Mouse (Mus musculus): Measurements from ENCODE around the gene Jarid2.

Gene Jarid2

DNA sequence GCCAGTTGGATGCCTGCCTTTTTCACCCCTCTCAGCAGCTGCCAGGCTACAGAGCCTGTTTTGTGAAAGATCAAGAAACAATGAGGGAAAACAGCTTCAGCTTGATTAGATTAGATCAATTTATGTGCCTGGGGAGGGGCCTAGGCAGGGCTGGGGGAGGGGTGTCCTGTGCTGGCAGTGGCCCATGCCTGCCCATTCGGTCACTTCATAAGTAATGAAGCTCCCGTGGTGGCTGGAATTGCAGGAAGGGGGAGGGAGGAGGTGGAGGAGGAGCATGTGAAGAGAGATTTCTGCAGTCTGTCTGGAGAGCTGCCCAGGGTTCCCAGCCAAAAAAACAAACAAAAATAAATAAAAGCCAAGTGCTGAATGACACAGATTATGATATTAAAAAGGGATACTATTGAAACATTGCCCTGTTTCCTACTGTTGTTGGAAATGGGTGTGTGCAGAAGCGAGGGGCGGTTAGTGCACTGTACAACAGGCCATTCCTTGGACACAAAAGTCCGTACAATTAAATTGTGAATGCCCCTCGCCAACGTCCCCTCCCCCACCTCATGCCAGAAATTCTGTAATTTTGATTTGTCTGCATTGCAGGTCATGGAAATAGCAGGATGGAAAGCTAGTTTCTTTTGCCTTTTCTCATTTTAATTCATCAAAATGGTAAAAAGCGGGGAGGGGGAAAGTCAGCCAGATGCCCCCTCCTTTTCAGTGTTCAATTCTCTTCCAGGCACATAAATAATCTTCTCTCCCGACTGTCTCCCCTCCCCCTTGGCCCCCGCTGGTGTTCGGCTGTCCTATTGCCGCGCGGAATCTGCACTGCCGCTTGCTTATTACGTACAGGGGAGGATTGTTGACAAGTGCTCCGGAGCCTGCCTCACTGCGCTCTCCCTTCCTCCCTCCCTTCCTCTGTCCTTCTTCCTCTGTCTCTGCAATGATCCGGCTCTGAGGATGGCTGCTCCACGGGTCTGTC lies 110.9 kb downstream of the Jarid2 start:
- DNase-seq (ENCODE audit: low spot score in 2 of 2) = peak; percentile 62 to 64

GRCm38 (mm10) chr13:44851426-44851825 lies 122.2 kb downstream of the Jarid2 start:
- no peak for DNase-seq (ENCODE audit: low spot score in 2 of 2)

DNA sequence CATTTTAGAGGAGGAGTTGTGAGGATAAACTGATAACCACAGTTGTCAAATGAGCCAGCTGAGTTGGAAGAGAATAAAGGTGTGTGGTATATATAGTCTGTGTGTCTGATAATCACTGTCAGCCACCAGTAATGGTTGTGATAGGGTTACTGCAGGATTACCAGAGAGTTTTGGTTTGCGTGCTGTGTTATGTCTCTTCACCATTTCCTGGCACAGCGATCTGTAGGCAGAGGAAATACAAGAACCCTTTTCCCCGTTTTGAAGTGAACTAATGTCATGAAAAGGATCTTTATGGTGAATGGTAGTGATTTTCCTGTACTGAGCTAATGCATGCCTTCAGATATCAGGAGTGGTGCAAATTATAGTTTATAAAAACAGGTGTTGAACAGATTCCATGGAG lies 122.8 kb downstream of the Jarid2 start:
- DNase-seq (ENCODE audit: low spot score in 2 of 2) = no peak

GRCm38 (mm10) chr13:44865566-44865965 lies 136.3 kb downstream of the Jarid2 start:
- DNase-seq (ENCODE audit: low spot score in 2 of 2) = no peak

- peak; percentile 23 to 44 for DNase-seq (ENCODE audit: low spot score in 2 of 2)
These were observed 138.9 kb downstream of the Jarid2 start for GRCm38 (mm10) chr13:44868037-44868650.

DNA sequence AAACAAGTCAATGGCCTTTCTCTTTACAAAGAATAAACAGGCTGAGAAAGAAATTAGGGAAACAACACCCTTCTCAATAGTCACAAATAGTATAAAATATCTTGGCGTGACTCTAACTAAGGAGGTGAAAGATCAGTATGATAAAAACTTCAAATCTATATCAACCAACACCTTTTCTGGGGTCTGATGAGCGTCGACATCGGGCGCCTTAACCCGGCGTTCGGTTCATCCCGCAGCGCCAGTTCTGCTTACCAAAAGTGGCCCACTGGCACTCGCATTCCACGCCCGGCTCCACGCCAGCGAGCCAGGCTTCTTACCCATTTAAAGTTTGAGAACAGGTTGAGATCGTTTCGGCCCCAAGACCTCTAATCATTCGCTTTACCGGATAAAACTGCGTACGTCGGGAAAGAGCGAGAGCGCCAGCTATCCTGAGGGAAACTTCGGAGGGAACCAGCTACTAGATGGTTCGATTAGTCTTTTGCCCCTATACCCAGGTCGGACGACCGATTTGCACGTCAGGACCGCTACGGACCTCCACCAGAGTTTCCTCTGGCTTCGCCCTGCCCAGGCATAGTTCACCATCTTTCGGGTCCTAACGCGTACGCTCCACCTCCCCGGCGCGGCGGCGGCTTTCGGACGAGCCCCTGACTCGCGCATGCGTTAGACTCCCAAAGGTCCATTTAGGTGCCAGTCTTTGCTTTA lies 140.3 kb downstream of the Jarid2 start:
- DNase-seq (ENCODE audit: low spot score in 2 of 2) = peak; percentile 81 to 98

- no peak for DNase-seq (ENCODE audit: low spot score in 2 of 2)
These were observed 147.5 kb downstream of the Jarid2 start for GRCm38 (mm10) chr13:44876799-44877198.

GRCm38 (mm10) chr13:44881001-44881400 lies 151.7 kb downstream of the Jarid2 start:
- DNase-seq (ENCODE audit: low spot score in 2 of 2) = no peak

DNA sequence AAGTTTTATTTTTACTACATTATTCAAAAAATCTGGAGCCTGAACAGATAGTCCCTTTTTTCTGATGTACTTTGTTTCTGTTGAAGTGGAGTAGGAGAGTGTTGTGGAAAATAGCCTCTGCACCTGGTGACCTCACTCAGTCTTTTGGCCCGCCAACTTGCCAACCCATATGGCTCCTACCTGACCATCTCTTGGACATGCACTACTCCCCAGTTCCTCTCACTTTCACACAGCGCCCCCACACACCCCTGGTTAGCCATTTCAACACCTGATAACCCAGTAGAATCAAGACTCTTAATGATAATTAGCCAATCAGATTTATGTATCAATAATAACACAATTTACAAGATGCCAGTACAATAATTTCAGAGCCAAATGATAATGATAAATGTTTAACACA lies 156.9 kb downstream of the Jarid2 start:
- no peak for DNase-seq (ENCODE audit: low spot score in 2 of 2)

DNA sequence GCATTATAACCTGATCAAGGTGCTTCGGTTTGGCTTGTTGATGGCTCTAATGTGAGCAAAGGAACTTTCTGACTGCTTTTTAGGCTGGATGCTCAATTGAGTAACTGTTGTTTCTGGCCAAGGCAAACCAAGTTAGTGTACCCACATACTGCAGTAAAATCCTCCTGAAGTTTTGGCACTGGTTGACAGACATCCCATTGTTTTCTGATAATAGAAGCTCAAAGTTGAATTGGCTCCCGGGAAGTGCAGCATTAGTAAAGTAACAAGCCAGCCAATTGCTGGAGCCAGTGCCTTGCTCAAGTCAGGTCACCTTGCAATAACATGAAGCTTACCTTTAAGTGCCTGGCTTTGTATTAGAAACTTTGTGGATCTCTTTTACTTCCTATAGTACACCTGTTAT lies 161.3 kb downstream of the Jarid2 start:
- DNase-seq (ENCODE audit: low spot score in 2 of 2) = no peak

- DNase-seq (ENCODE audit: low spot score in 2 of 2) = no peak
These were observed 162.8 kb downstream of the Jarid2 start for GRCm38 (mm10) chr13:44891813-44892730.

- DNase-seq (ENCODE audit: low spot score in 2 of 2) = no peak
These were observed 166.9 kb downstream of the Jarid2 start for GRCm38 (mm10) chr13:44896211-44896610.

DNA sequence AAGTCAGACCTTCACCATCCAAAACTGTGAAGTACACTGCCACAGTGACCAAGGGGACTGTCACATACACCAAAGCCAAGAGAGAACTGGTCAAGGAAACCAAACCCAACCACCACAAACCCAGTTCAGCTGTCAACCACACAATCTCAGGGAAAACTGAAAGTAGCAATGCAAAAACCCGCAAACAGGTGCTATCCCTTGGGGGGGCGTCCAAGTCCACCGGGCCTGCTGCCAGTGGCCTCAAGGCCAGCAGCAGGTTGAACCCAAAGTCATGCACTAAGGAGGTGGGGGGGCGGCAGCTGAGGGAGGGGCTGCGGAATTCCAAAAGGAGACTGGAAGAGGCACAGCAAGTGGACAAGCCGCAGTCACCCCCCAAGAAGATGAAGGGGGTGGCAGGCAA lies 173.0 kb downstream of the Jarid2 start:
- DNase-seq (ENCODE audit: low spot score in 2 of 2) = no peak

DNA sequence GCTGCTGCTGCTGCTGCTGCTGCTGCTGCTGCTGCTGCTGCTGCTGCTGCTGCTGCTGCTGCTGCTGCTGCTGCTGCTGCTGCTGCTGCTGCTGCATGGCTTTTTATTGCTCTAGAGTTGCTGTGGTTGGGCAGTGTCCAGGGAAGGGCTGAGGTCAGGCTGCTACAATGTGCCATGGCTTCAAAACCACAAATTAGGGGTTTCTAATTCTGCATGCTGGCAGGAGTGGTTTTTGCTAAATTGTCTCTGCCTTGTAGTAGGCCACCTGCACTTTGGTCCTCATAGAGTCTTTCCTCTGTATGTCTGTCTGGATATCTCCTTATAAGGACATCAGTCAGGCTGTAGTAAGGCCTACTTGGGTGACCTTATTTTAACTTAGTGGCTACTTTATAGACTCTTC lies 174.1 kb downstream of the Jarid2 start:
- DNase-seq (ENCODE audit: low spot score in 2 of 2) = no peak

DNA sequence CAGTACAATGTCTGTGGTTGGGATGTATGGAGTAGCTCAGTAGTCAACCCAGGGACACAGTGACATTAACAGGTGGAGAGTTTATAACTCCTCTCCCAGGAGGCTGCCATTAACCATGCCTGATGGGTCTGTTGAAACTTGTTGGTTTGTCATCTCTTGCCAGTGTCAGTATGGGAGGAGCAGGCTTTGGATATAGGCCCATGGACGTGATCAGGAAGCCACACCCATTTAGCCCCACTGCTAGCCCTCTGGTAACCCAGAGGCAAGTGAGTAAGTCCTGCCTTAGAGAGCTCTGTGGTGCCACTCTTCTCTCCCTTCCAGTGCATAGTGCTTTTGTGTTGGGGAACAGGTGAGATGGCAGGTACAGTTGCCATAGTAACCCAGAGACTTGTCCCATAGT lies 175.0 kb downstream of the Jarid2 start:
- DNase-seq (ENCODE audit: low spot score in 2 of 2) = no peak

DNA sequence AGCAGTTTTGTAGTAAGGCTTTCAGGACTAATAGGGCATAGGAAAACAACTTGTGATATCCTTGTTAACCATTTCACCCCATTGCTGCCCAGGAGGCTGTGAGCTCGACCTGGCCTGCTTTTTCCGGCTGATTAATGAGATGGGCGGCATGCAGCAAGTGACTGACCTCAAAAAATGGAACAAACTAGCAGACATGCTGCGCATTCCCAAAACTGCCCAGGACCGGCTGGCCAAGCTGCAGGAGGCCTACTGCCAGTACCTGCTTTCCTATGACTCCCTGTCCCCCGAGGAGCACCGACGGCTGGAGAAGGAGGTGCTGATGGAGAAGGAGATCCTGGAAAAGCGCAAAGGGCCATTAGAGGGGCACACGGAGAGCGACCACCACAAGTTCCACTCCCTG lies 176.9 kb downstream of the Jarid2 start:
- DNase-seq (ENCODE audit: low spot score in 2 of 2) = no peak

DNA sequence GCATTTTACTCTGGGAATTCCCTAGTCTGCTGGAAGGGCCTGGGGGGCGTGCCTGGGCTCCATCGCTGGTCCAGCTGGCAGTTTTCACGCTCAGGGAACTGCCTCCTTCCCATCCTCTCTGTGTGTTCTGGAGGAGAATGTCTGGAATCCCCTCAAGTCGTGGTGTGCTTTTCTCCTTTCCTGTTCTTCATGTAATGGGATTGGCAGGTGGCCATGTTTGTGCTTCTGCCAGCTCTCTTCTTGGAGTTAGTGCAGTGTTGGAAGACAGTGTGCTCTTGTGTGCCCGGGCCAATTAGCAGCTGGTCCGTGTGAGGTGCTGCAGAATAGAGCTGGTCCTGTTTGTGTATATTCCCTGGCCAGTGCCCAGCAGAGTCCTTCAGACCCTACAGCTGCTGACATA lies 178.4 kb downstream of the Jarid2 start:
- peak; percentile 87 to 91 for DNase-seq (ENCODE audit: low spot score in 2 of 2)

DNA sequence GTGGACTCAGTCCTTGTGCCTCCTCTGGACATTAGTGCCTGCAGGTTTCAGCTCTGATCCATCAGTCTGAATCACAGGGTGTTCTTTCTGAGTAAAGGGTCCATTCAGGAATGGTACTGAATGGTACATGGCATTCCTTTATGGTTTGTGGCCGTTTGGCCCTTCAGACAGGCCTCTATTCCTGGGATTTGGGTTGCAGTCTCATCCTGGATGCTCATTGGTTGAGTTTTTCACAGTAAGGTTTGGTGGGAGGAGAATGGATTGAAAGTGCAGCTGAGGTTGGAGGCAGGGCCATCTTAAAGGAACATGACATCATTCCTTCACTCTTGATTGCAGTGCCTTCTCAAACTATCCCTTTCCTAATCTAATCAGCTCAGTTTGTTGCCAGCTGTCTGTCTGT lies 179.5 kb downstream of the Jarid2 start:
- DNase-seq (ENCODE audit: low spot score in 2 of 2) = no peak

- no peak for DNase-seq (ENCODE audit: low spot score in 2 of 2)
These were observed 183.6 kb downstream of the Jarid2 start for GRCm38 (mm10) chr13:44912851-44913250.

DNA sequence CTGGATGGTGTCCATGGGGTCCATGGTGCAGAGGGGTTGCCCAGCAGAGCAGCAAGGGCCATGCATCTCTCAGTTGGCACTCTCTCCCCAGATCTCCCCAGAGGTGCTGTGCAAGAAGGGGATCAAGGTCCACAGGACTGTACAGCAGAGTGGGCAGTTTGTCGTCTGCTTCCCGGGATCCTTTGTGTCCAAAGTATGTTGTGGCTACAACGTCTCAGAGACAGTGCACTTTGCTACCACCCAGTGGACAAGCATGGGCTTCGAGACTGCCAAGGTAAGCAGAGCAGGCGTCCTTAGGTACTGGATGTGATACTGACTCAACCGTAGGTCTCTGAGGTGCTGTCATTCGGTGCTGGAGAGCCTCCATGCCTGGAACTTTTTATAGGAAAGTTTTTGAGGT lies 184.3 kb downstream of the Jarid2 start:
- DNase-seq (ENCODE audit: low spot score in 2 of 2) = no peak

GRCm38 (mm10) chr13:44915382-44915781 lies 186.1 kb downstream of the Jarid2 start:
- no peak for DNase-seq (ENCODE audit: low spot score in 2 of 2)

Measured in frontal cortex, postnatal 10 days (tissue).